Mouse (Mus musculus) small intestine, adult 2 months (tissue): Measurements from ENCODE around the gene Pmepa1.

Experiments used
- CTCF ChIP-seq: fragments of 200-500 bp; IDR thresholded peaks from 2 replicates; pipeline ENCODE4 v1.5.1; 2012; ENCODE audit warnings: low read depth, mild to moderate bottlenecking, control low read depth, inconsistent platforms, low read length, moderate library complexity, mixed read lengths; ENCODE audit not compliant: insufficient replicate concordance, insufficient read length; ENCODE audit errors: extremely low read depth
- POLR2A ChIP-seq: fragments of 200-500 bp; IDR thresholded peaks from 2 replicates; pipeline ENCODE4 v1.6.1; 2012; ENCODE audit warnings: low read depth, mild to moderate bottlenecking, control low read depth, inconsistent platforms, low read length, moderate library complexity

GRCm38 (mm10) chr2:173261497-173261896 is 14.8 kb downstream of the Pmepa1 start:
- TF ChIP-seq POLR2A (no peak), CTCF (no peak)
